Mouse (Mus musculus): ENCODE data around the gene Nrde2.

DNA sequence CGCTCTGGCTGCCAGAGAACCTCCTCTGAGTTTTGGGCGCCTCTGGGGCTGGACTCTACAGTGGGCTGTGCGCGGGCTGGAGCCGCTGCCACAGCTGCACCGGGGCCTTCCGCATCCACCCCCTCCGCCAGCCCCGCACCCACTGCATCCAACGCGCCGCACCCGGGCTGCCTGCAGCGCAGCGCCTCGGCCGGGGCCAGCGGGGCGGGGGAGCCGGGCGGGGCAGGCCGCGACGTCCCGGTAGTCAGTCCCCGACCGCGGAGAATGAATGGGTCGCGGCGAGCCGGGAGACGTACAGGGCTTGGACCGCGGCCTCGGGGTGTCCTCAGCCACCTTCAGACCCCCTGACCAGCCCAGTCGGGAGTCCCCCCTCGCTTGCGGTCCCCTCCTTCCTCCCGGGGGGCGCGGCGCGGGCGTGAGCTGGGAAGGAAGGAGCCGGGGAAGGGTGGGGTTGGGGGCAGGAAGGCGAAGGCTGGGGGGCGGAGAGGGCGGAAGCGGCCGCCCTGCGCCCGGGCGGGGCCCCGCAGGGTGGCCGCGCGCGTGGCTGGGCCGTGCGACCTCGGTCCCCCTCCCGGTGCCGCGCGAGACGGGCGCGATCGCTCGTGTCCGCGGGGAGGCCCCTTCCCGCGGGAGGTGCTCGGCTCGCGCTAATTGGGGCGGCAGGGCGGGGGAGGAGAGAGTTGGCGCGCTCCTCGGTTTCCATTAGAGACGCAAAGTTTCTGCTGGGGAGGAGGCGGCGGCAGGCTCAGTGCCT is 40.6 kb upstream of the Nrde2 start:
- TF ChIP-seq POLR2A (IDR thresholded peaks at IDR 0.05; ENCODE audit: extremely low read depth, insufficient read depth, low read length) (no peak), CTCF (IDR thresholded peaks at IDR 0.05; ENCODE audit: low read depth, low read length) (no peak)
